Mouse (Mus musculus): ENCODE measurements at regions not wholly inside any gene's neighbourhood (a gene's known extent, or its start where the extent isn't known, plus 50 kb on each side); places are given as distances from the start of the nearest gene placed in this dataset.
A peak's percentile ranks its signal among the peaks of the same experiment; 100 is the strongest.

DNA sequence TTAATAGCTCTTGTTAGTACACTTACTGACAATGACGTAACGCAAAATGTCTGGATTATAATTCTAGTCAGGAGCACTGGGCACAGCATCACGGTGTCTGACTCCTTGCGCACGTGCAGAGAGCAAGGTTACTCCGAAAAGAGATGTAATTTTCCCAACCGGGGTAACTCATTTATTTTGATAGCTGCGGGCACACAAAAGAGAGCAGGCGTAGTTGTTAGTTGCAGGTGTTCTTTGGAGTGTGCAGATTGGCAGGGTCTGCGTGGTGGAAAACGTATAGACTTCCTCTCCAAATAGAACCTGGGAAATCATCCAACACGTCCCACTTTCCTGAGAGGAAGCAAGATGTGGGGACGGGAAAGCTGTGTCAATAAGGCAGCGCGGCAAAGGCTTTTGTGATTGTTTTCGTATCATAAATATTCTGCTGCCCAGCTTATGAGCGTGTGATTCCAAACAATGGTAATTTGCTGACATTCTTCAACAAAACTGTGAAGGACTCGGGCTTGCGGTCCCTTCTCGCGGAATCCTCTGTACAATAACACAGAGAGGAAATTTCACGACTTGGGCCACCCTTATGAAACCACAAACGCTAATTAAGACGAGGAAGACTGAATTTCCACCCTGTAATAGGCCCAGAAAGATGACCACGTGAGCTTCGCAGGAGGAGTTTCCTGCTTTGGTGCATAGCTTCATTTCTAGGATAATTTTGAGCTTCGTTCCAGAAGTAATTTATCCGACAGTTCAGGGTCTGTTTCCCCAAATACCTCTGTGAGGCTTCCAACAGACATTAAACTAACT is 163.3 kb downstream of the Plk2 start:
- no peak overlapping the region for H3K9ac ChIP-seq (ENCODE audit: insufficient read depth, low read depth)
- H3K4me2 ChIP-seq (ENCODE audit: insufficient read depth, low read depth, poor library complexity, severe bottlenecking) = no peak overlapping the region
- no peak overlapping the region for H3K4me3 ChIP-seq (replicated peaks in 1 of 3; ENCODE audit: low read depth in 2 of 3, low read length in 2 of 3, poor library complexity in 1 of 3)
- H3K36me3 ChIP-seq (replicated peaks in 1 of 2; ENCODE audit: control insufficient read depth in 1 of 2, insufficient read depth in 1 of 2, low read length in 1 of 2) = peaks cover 0 to 3% of the 10 kb centered on the region in 2 experiments
- H3K27me3 ChIP-seq (replicated peaks) = no peaks in the 10 kb centered on the region
- dilution Hi-C loops (cut with MboI; ENCODE audit: extremely low pct_ligation_motif_present, extremely low pct_unique_long_range_greater_than_20kb, low sequenced_read_pairs) = no loop called here
- H3K4me1 ChIP-seq (ENCODE audit: control insufficient read depth in 1 of 2, insufficient read depth in 2 of 2) = peaks cover 18 to 42% of the 10 kb centered on the region in 2 experiments
- in situ Hi-C loops (cut with MboI; ENCODE audit: low pct_ligation_motif_present, low pct_unique_long_range_greater_than_20kb, low sequenced_read_pairs) = loop anchor here (25.0 kb wide), 1 partner anchor 404 kb away; no protein-coding TSS in a partner anchor
- no peaks in the 10 kb centered on the region for H3K79me2 ChIP-seq (replicated peaks; ENCODE audit: control insufficient read depth, extremely low read depth, insufficient read depth, poor library complexity, severe bottlenecking)
- no peaks in the 10 kb centered on the region for H3K9me3 ChIP-seq (replicated peaks; ENCODE audit: low read length)
- H3K27ac ChIP-seq (ENCODE audit: insufficient read depth, low read depth) = no peak overlapping the region
- TF ChIP-seq PAX5 (IDR thresholded peaks at IDR 0.05; ENCODE audit: low read length) (no peak), MXI1 (IDR thresholded peaks at IDR 0.05; ENCODE audit: low read depth, low read length) (no peak), MAFK (IDR thresholded peaks at IDR 0.05; ENCODE audit: insufficient replicate concordance, low read length) (no peak), UBTF (IDR thresholded peaks at IDR 0.05; ENCODE audit: low read depth, low read length) (no peak)
- no peak for DNase-seq (ENCODE audit: extremely low read depth)

DNA sequence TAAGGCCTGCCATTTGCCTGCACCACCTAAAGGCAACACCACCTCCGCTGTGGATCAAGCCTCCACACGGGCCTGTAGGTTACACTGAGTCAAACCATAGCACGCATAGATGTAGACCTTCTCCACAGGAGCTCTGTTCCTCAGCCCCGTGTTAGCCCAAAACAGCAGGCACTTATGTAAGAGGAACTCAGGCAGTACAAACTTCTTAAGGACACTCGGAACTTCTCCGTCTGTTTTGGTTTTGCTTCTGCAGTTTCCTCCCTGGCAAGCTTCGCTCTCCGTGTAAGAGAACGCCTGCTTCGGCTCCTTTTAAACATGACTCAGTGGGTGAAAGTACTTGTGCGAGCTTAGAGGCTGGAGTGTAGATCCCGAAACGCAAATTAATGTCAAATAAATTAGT is 165.7 kb downstream of the Plk2 start:
- dilution Hi-C loops (cut with MboI; ENCODE audit: extremely low pct_ligation_motif_present, extremely low pct_unique_long_range_greater_than_20kb, low sequenced_read_pairs) = no loop called here

DNA sequence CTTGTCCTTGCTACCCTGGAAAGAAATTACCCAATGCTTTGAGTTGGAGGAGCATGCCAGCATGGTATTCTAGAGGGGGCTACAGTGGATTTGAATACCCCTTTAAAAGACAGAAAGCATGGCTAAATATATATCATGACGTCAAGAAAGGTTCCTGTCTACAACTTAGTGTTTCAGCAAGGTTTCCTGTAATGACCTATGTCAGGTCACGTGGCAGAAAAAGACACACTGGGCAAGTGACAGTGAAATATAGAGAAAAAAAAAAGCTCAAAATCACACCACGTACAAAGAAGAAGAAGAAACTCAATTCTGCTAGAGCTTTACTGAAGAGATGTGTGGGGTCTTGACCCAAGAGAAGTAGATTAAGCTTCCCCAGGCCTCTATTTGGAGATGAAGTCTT is 167.7 kb downstream of the Plk2 start:
- Histone ChIP-seq H3K4me2 (ENCODE audit: insufficient read depth, low read depth, poor library complexity, severe bottlenecking) (peak overlapping the region; percentile 25; the same call in 1 of the 2 replicates), H3K9me3 (replicated peaks; ENCODE audit: low read length) (no peaks in the 10 kb centered on the region), H3K9ac (ENCODE audit: insufficient read depth, low read depth) (peak overlapping the region; percentile 30; the same call in 1 of the 2 replicates), H3K4me3 (replicated peaks in 1 of 3; ENCODE audit: low read depth in 2 of 3, low read length in 2 of 3, poor library complexity in 1 of 3) (no peak overlapping the region), H3K27ac (ENCODE audit: insufficient read depth, low read depth) (no peak overlapping the region), H3K79me2 (replicated peaks; ENCODE audit: control insufficient read depth, extremely low read depth, insufficient read depth, poor library complexity, severe bottlenecking) (no peaks in the 10 kb centered on the region), H3K36me3 (replicated peaks in 1 of 2; ENCODE audit: control insufficient read depth in 1 of 2, insufficient read depth in 1 of 2, low read length in 1 of 2) (peaks cover 0 to 3% of the 10 kb centered on the region in 2 experiments), H3K4me1 (ENCODE audit: control insufficient read depth in 1 of 2, insufficient read depth in 2 of 2) (peaks cover 6 to 36% of the 10 kb centered on the region in 2 experiments; a peak in 3 of 4 replicates), H3K27me3 (replicated peaks) (no peaks in the 10 kb centered on the region)
- in situ Hi-C loops (cut with MboI; ENCODE audit: low pct_ligation_motif_present, low pct_unique_long_range_greater_than_20kb, low sequenced_read_pairs) (loop anchor here (25.0 kb wide), 1 partner anchor 400 kb away; no protein-coding TSS in a partner anchor), dilution Hi-C loops (cut with MboI; ENCODE audit: extremely low pct_ligation_motif_present, extremely low pct_unique_long_range_greater_than_20kb, low sequenced_read_pairs) (no loop called here)
- no peak for DNase-seq (ENCODE audit: extremely low read depth)
- TF ChIP-seq ZNF384 (IDR thresholded peaks at IDR 0.05; ENCODE audit: low read depth, low read length) = peak; percentile 39
- TF ChIP-seq JUND (conservative IDR thresholded peaks at IDR 0.05; ENCODE audit: low read depth, low read length) = 0 out of 2 replicates have a peak, but pooled peaks have one; percentile 23
- TF ChIP-seq MAFK (IDR thresholded peaks at IDR 0.05; ENCODE audit: insufficient replicate concordance, low read length) = no peak
- no peak for TF ChIP-seq RAD21 (IDR thresholded peaks at IDR 0.05; ENCODE audit: low read depth, low read length)
- no peak for TF ChIP-seq CTCF (conservative IDR thresholded peaks at IDR 0.05 in 1 of 2, IDR thresholded peaks at IDR 0.05 in 1 of 2; ENCODE audit: low read depth in 2 of 2, low read length in 2 of 2)
- peak; percentile 52; the same call in 1 of the 2 replicates for TF ChIP-seq JUN (IDR thresholded peaks at IDR 0.05; ENCODE audit: insufficient read depth, low read depth, low read length)
- TF ChIP-seq SMC3 (IDR thresholded peaks at IDR 0.05; ENCODE audit: low read depth, low read length) = no peak
- TF ChIP-seq UBTF (IDR thresholded peaks at IDR 0.05; ENCODE audit: low read depth, low read length) = no peak
- TF ChIP-seq POLR2A (IDR thresholded peaks at IDR 0.05; ENCODE audit: low read depth, low read length) = no peak
- TF ChIP-seq POLR2AphosphoS2 (IDR thresholded peaks at IDR 0.05; ENCODE audit: low read depth, low read length) = no peak
- TF ChIP-seq GABPA (IDR thresholded peaks at IDR 0.05; ENCODE audit: insufficient replicate concordance, low read depth, low read length) = no peak
- TF ChIP-seq MAX (IDR thresholded peaks at IDR 0.05; ENCODE audit: low read length) = no peak; the same call in 1 of the 2 replicates
- no peak; the same call in 1 of the 2 replicates for TF ChIP-seq IRF4 (IDR thresholded peaks at IDR 0.05; ENCODE audit: low read depth, low read length)
- TF ChIP-seq USF2 (conservative IDR thresholded peaks at IDR 0.05; ENCODE audit: low read depth, low read length) = peak; percentile 70
- TF ChIP-seq TBP (conservative IDR thresholded peaks at IDR 0.05; ENCODE audit: low read depth, low read length) = no peak
- TF ChIP-seq MAZ (IDR thresholded peaks at IDR 0.05; ENCODE audit: low read depth, low read length) = 0 out of 2 replicates have a peak, but pooled peaks have one; percentile 25
- no peak for TF ChIP-seq ELF1 (IDR thresholded peaks at IDR 0.05; ENCODE audit: low read depth, low read length)
- no peak for TF ChIP-seq ZC3H11A (IDR thresholded peaks at IDR 0.05; ENCODE audit: low read depth, low read length)

More for the DNA sequence above, 165.7 kb downstream of the Plk2 start:
- Histone ChIP-seq H3K27ac (ENCODE audit: insufficient read depth, low read depth) (peak overlapping the region; percentile 3; the same call in 1 of the 2 replicates), H3K79me2 (replicated peaks; ENCODE audit: control insufficient read depth, extremely low read depth, insufficient read depth, poor library complexity, severe bottlenecking) (no peaks in the 10 kb centered on the region), H3K4me3 (replicated peaks in 1 of 3; ENCODE audit: low read depth in 2 of 3, low read length in 2 of 3, poor library complexity in 1 of 3) (no peak overlapping the region), H3K9ac (ENCODE audit: insufficient read depth, low read depth) (0 out of 2 replicates have a peak overlapping the region, but pooled peaks have one; percentile 25), H3K4me2 (ENCODE audit: insufficient read depth, low read depth, poor library complexity, severe bottlenecking) (0 out of 2 replicates have a peak overlapping the region, but pooled peaks have one; percentile 57), H3K36me3 (replicated peaks in 1 of 2; ENCODE audit: control insufficient read depth in 1 of 2, insufficient read depth in 1 of 2, low read length in 1 of 2) (peaks cover 0 to 3% of the 10 kb centered on the region in 2 experiments), H3K27me3 (replicated peaks) (no peaks in the 10 kb centered on the region), H3K9me3 (replicated peaks; ENCODE audit: low read length) (no peaks in the 10 kb centered on the region), H3K4me1 (ENCODE audit: control insufficient read depth in 1 of 2, insufficient read depth in 2 of 2) (peaks cover 12 to 48% of the 10 kb centered on the region in 2 experiments)
- no peak for DNase-seq (ENCODE audit: extremely low read depth)
- TF ChIP-seq TBP (conservative IDR thresholded peaks at IDR 0.05; ENCODE audit: low read depth, low read length) (no peak), POLR2AphosphoS2 (IDR thresholded peaks at IDR 0.05; ENCODE audit: low read depth, low read length) (no peak), JUND (conservative IDR thresholded peaks at IDR 0.05; ENCODE audit: low read depth, low read length) (no peak), CTCF (conservative IDR thresholded peaks at IDR 0.05 in 1 of 2, IDR thresholded peaks at IDR 0.05 in 1 of 2; ENCODE audit: low read depth in 2 of 2, low read length in 2 of 2) (no peak), TCF12 (IDR thresholded peaks at IDR 0.05; ENCODE audit: low read depth, low read length) (no peak), JUN (IDR thresholded peaks at IDR 0.05; ENCODE audit: insufficient read depth, low read depth, low read length) (no peak), ZKSCAN1 (IDR thresholded peaks at IDR 0.05; ENCODE audit: borderline replicate concordance, low read depth, low read length) (no peak), MAX (IDR thresholded peaks at IDR 0.05; ENCODE audit: low read length) (no peak)
- in situ Hi-C loops (cut with MboI; ENCODE audit: low pct_ligation_motif_present, low pct_unique_long_range_greater_than_20kb, low sequenced_read_pairs) = loop anchor here (25.0 kb wide), 1 partner anchor 402 kb away; no protein-coding TSS in a partner anchor

Measured in CH12.LX (cell line).